Mouse (Mus musculus) layer of hippocampus, adult 18-20 months (tissue): ENCODE results near the gene Nosip. TPM values are rescaled to one million over a fixed set of nuclear protein-coding genes. Genes with fewer than 3 reads are reported as not detected.

Experiments used
- microRNA-seq, 2 experiments: library from miRNA; unstranded; fragments of <30 nt; microRNA quantifications; one replicate each; pipeline ENCODE4 v1.2.0; 2021
- total RNA-seq, 2 experiments: library from RNA; stranded (reverse); gene quantifications; 2 replicates each; pipeline ENCODE4 v1.2.3; 2021

Nosip gene
- total RNA-seq, 2 experiments from 2014 or later = 50.8 to 57.6 TPM

Small RNAs within 50 kb of the gene (microRNA-seq; reads per million reads assigned to microRNA genes)
- gene Mir150 (696 to 839 reads per million in 2 experiments), gene Mir5121 (16.0 to 21.8 reads per million in 2 experiments), gene Mir7054 (0.99 to 1.8 reads per million in 2 experiments)

Other genes with a start within 250 kb of the Nosip start
- gene Nup62, start 246.3 kb upstream of the Nosip start, total RNA-seq = 10 to 100 TPM; 30.7 to 32.7 TPM
- 1 to 10 TPM; 1.8 to 2.0 TPM for gene Il4i1, start 246.0 kb upstream of the Nosip start, total RNA-seq
- 10 to 100 TPM; 27.4 to 27.9 TPM for gene Atf5, start 245.8 kb upstream of the Nosip start, total RNA-seq
- gene Akt1s1, start 213.4 kb upstream of the Nosip start, total RNA-seq = 10 to 100 TPM; 76.2 to 79.7 TPM
- gene Tbc1d17, start 213.3 kb upstream of the Nosip start, total RNA-seq = 10 to 100 TPM; 67.9 to 70.6 TPM
- 10 to 100 TPM; 25.3 to 27.8 TPM for gene Pnkp, start 205.3 kb upstream of the Nosip start, total RNA-seq
- gene Ptov1, start 192.6 kb upstream of the Nosip start, total RNA-seq = 100 to 1,000 TPM; 341 to 350 TPM
- gene Med25, start 169.7 kb upstream of the Nosip start, total RNA-seq = 100 to 1,000 TPM in 1 of 2 experiments, 10 to 100 TPM in 1; 96.8 to 101 TPM
- gene Fuz, start 166.3 kb upstream of the Nosip start, total RNA-seq = 10 to 100 TPM; 23.4 to 24.5 TPM
- gene Ap2a1, start 132.9 kb upstream of the Nosip start, total RNA-seq = 100 to 1,000 TPM; 288 to 294 TPM
- 1 to 10 TPM in 1 of 2 experiments, under 1 TPM in 1; 0.79 to 1.2 TPM for gene Tsks, start 119.2 kb upstream of the Nosip start, total RNA-seq
- gene Cpt1c, start 87.6 kb upstream of the Nosip start, total RNA-seq = 100 to 1,000 TPM; 129 to 136 TPM
- 100 to 1,000 TPM; 172 to 183 TPM for gene Prmt1, start 75.9 kb upstream of the Nosip start, total RNA-seq
- gene Irf3, start 64.8 kb upstream of the Nosip start, total RNA-seq = 10 to 100 TPM; 41.5 to 43.7 TPM
- 1 to 10 TPM; 3.1 TPM for gene Bcl2l12, start 63.7 kb upstream of the Nosip start, total RNA-seq
- 100 to 1,000 TPM; 159 to 168 TPM for gene Scaf1, start 46.1 kb upstream of the Nosip start, total RNA-seq
- gene Rras, start 44.5 kb upstream of the Nosip start, total RNA-seq = 10 to 100 TPM; 11.6 to 12.9 TPM
- 10 to 100 TPM; 75.7 to 77.5 TPM for gene Prr12, start 9.5 kb upstream of the Nosip start, total RNA-seq
- 1 to 10 TPM; 5.9 TPM for gene Prrg2, start 248 bp downstream of the Nosip start, total RNA-seq
- 1 to 10 TPM; 7.4 to 8.5 TPM for gene Rcn3, start 29.8 kb downstream of the Nosip start, total RNA-seq
- 10 to 100 TPM; 14.8 to 18.7 TPM for gene Fcgrt, start 41.4 kb downstream of the Nosip start, total RNA-seq
- 100 to 1,000 TPM; 481 to 486 TPM for gene Rps11, start 62.0 kb downstream of the Nosip start, total RNA-seq
- 100 to 1,000 TPM; 866 to 870 TPM for gene Rpl13a, start 66.3 kb downstream of the Nosip start, total RNA-seq
- gene Gm45713, start 73.8 kb downstream of the Nosip start, total RNA-seq = not detected
- gene Flt3l, start 74.0 kb downstream of the Nosip start, total RNA-seq = 1 to 10 TPM; 6.9 to 9.5 TPM
- 10 to 100 TPM; 43.2 to 44.5 TPM for gene Pih1d1, start 91.9 kb downstream of the Nosip start, total RNA-seq
- 10 to 100 TPM; 11.4 to 16.3 TPM for gene Aldh16a1, start 92.2 kb downstream of the Nosip start, total RNA-seq
- gene Slc17a7, start 101.5 kb downstream of the Nosip start, total RNA-seq = 1,000 to 10,000 TPM; 1,340 to 1,403 TPM
- under 1 TPM in 1 of 2 experiments, not detected in 1; 0.18 TPM for gene Gfy, start 117.1 kb downstream of the Nosip start, total RNA-seq
- gene Pth2, start 118.6 kb downstream of the Nosip start, total RNA-seq = not detected
- 1 to 10 TPM; 2.2 to 3.4 TPM for gene Ccdc155, start 142.5 kb downstream of the Nosip start, total RNA-seq
- gene Dkkl1, start 149.7 kb downstream of the Nosip start, total RNA-seq = 1 to 10 TPM; 1.9 to 3.1 TPM
- gene Tead2, start 153.3 kb downstream of the Nosip start, total RNA-seq = 1 to 10 TPM; 3.2 to 4.2 TPM
- gene Cd37, start 176.7 kb downstream of the Nosip start, total RNA-seq = 1 to 10 TPM; 4.5 to 4.8 TPM
- gene Slc6a16, start 178.7 kb downstream of the Nosip start, total RNA-seq = 1 to 10 TPM; 1.3 to 2.6 TPM
- not detected for gene Slc6a21, start 215.1 kb downstream of the Nosip start, total RNA-seq